Mouse (Mus musculus) hindbrain, embryonic 13.5 days (tissue): ENCODE data around the gene Lars2. TPM values are rescaled to one million over a fixed set of nuclear protein-coding genes. Genes with fewer than 3 reads are reported as not detected.

Experiments used
- ATAC-seq: fragments of 200-750 bp; cut with Nextera tagmentation; 2 replicates; pipeline ENCODE4 v1.8.0; 2017; ENCODE audit warnings: moderate TSS enrichment; ENCODE audit not compliant: low FRiP score
- H3K27ac ChIP-seq: fragments of 300-500 bp; sonication (generic); 2 replicates; pipeline ENCODE4 v1.5.1; 2015; ENCODE audit warnings: inconsistent platforms, mild to moderate bottlenecking, moderate library complexity
- H3K27me3 ChIP-seq: fragments of 300-500 bp; sonication (generic); 2 replicates; pipeline ENCODE4 v1.6.1; 2015; ENCODE audit warnings: mild to moderate bottlenecking, inconsistent platforms
- H3K36me3 ChIP-seq: fragments of 300-500 bp; sonication (generic); 2 replicates; pipeline ENCODE4 v1.6.1; 2015; ENCODE audit warnings: mild to moderate bottlenecking, inconsistent platforms
- H3K4me1 ChIP-seq: fragments of 300-500 bp; sonication (generic); replicated peaks from 2 replicates; pipeline ENCODE4 v1.6.1; 2015; ENCODE audit warnings: inconsistent platforms
- H3K4me2 ChIP-seq: fragments of 300-500 bp; sonication (generic); 2 replicates; pipeline ENCODE4 v1.6.1; 2015; ENCODE audit warnings: inconsistent platforms, mild to moderate bottlenecking, moderate library complexity
- H3K4me3 ChIP-seq: fragments of 300-500 bp; sonication (generic); 2 replicates; pipeline ENCODE4 v1.5.1; 2015; ENCODE audit warnings: mild to moderate bottlenecking, inconsistent platforms
- H3K9ac ChIP-seq: fragments of 300-500 bp; sonication (generic); 2 replicates; pipeline ENCODE4 v1.6.1; 2015; ENCODE audit warnings: mild to moderate bottlenecking, inconsistent platforms
- H3K9me3 ChIP-seq: fragments of 300-500 bp; sonication (generic); 2 replicates; pipeline ENCODE4 v1.6.1; 2016; ENCODE audit warnings: inconsistent platforms
- WGBS: fragments of 180-500 bp; shearing (Covaris S2); methylation state at CpG from one replicate; pipeline ENCODE4 v1.1.7; 2015; 5-methylcytosine and 5-hydroxymethylcytosine counted together
- polyA plus RNA-seq: library from polyadenylated mRNA; unstranded; fragments of >200 nt; fragmentation: Nextera tagmentation; extraction: Ambion mirVana; gene quantifications from 2 replicates; pipeline ENCODE4 v1.2.1, GENCODE M21; 2015

Gene Lars2
- polyA plus RNA-seq, 1 experiment from 2014 or later = 924 TPM

DNA sequence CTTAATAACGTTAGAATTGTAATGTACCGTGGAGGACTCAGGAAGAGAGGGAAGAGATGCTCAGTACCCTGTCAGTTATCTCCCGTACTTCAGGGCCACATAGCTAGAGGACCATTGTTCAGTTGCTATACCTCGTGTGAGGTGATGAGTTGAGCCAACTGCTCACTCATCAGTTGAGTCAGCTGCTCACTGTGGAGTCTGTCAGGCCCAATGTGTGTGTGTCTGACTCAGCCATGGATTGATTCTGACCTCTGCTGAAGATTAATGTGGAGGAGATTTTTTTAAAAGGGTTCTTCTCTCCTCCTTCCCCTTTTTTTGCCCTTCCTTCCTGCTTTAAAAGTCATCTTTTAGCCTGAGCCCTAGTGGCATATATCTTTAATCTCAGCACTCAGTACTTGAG, 133.8 kb downstream of the Lars2 start:
- Histone ChIP-seq H3K27ac (no peak overlapping the region), H3K4me1 (0 out of 2 replicates have a peak, but pooled peaks cover 3% of the 10 kb centered on the region), H3K4me3 (no peak overlapping the region), H3K9ac (no peak overlapping the region), H3K36me3 (peaks cover 11% of the 10 kb centered on the region), H3K4me2 (no peak overlapping the region), H3K27me3 (no peaks in the 10 kb centered on the region), H3K9me3 (no peaks in the 10 kb centered on the region)
- 92% methylated on average over 4 of the region's 4 CpGs for WGBS
- ATAC-seq = no peak

DNA sequence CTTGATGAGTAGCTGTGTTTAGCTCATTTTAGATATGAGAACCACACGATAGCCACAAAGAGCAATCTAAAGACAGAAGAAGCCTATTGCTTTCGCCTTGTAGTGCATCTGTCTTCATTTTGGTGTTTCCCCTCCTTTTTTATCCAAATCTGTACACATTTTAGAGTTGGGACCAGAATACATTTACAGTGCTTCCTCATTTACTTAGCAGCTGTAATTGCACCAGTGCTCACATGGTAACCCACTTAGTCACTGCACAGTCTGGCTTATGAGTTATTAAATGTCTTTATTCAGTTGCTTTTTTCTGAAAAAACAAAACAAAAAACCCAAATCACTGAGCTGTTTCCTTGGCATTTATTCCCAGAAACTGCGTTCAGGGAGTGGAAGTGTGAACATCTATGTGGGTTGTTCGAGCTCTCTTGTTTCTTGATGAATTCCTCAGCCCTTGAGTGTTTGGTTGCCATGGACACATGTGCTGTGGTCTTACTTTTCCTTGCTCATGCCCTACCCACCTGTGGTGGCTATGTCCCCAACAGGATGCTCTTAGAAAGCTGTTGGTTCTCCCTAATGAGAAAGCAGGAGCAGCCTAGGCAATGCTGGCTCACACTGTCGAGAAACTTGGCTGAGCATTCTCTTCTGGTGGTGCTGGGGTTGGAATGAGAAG, 136.6 kb downstream of the Lars2 start:
- H3K36me3 ChIP-seq = peaks cover 11% of the 10 kb centered on the region
- no peak overlapping the region for H3K9ac ChIP-seq
- no peak for ATAC-seq
- WGBS = 77% methylated on average over 5 of the region's 5 CpGs
- H3K27ac ChIP-seq = no peak overlapping the region
- H3K4me1 ChIP-seq = no peaks in the 10 kb centered on the region
- no peak overlapping the region for H3K4me2 ChIP-seq
- no peak overlapping the region for H3K4me3 ChIP-seq
- H3K9me3 ChIP-seq = no peaks in the 10 kb centered on the region
- H3K27me3 ChIP-seq = no peaks in the 10 kb centered on the region

DNA sequence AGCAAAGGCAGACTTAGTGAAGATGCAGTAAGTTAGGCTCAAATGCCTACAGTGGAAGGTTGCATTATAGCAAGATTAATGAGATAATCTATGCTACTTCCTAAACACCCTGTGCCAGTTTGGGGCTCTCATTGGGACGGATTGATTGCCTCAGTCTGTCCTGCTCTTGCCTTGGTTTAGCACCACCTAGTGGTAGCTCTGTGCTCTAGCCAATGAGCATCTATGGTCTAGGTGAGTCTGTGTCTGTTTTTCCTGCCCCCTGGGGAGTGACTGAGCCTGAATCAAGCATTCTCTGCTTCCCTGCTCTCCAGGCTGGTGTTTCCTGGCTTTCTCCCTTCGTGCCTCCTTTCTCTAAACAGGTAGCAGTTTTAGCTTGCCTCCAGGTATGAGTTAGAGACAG, 137.6 kb downstream of the Lars2 start:
- Histone ChIP-seq H3K4me3 (no peak overlapping the region), H3K9ac (no peak overlapping the region), H3K9me3 (no peaks in the 10 kb centered on the region), H3K36me3 (peaks cover 11% of the 10 kb centered on the region), H3K27ac (no peak overlapping the region), H3K4me1 (no peaks in the 10 kb centered on the region), H3K27me3 (no peaks in the 10 kb centered on the region), H3K4me2 (no peak overlapping the region)
- ATAC-seq = 0 out of 2 replicates have a peak, but pooled peaks have one; percentile 54
- 16% methylated on average over 2 of the region's 2 CpGs for WGBS

DNA sequence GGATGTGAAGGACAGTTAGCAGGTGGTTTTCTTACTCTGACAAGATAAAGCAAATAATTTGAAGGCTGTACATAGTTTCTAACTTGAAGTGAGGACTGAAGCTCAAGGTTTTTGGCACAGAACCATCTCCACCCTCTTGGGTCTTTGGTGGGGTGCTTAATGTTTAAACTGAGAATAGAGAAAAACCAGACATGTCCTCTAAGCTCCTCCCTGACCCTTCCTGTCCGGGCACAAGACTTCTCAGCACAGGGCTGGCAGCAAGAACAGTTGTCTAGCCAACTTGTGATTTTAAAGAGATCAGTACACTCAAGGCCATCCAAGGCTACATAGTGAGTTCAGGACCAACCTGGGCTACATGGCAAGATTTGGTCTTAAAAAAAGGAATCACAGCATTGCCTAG, 138.9 kb downstream of the Lars2 start:
- no peak for ATAC-seq
- no peaks in the 10 kb centered on the region for H3K9me3 ChIP-seq
- H3K4me1 ChIP-seq = peaks cover 9% of the 10 kb centered on the region
- no peaks in the 10 kb centered on the region for H3K27me3 ChIP-seq
- no peak overlapping the region for H3K27ac ChIP-seq
- peaks cover 6% of the 10 kb centered on the region for H3K36me3 ChIP-seq
- WGBS = 74% methylated on average over 1 of the region's 1 CpGs
- no peak overlapping the region for H3K4me3 ChIP-seq
- no peak overlapping the region for H3K9ac ChIP-seq
- H3K4me2 ChIP-seq = no peak overlapping the region

DNA sequence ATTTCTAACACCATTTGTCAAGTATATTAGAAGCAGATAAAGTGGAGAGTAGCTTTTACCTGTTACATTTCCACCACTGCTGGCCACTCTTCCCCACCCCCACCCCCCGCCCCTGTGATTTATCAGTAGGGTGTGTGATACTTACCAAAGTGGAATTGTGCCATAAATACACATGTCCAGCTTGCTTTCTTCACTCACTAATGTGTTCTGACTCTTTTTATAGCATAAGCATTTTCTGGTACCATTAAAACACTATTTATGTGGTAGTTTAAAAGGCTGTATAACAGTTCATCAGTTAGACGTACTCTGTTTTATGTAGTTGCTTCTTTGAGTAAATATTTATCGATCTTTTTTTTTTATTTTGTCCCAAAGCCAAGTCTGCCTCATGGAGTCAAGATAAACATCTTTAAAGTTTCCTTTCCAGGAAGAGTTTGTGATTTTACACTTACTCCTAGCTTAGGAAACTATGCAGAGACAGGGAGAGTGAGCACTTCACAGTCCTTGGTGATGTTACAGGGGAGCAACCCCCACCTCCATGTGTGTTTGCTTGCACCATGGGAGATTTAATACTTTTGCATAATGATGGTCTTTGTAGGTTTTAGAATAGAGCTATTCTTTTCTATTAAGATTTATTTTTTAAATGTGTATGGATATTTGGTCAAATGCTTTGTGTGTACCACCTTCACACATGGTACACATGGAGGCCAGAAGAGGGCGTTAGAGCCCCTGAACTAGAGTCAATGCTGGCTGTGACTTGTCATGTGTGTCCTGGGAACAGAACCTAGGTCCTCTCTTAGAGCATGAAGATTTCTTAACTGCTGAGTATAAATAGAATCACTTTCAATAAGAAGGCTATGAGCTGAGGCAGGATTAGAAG, 139.8 kb downstream of the Lars2 start:
- 86% methylated on average over 4 of the region's 4 CpGs for WGBS
- H3K9me3 ChIP-seq = no peaks in the 10 kb centered on the region
- no peak for ATAC-seq
- no peak overlapping the region for H3K27ac ChIP-seq
- H3K36me3 ChIP-seq = peaks cover 12% of the 10 kb centered on the region
- H3K4me3 ChIP-seq = no peak overlapping the region
- no peak overlapping the region for H3K4me2 ChIP-seq
- H3K4me1 ChIP-seq = peaks cover 9% of the 10 kb centered on the region
- H3K27me3 ChIP-seq = no peaks in the 10 kb centered on the region
- H3K9ac ChIP-seq = no peak overlapping the region

DNA sequence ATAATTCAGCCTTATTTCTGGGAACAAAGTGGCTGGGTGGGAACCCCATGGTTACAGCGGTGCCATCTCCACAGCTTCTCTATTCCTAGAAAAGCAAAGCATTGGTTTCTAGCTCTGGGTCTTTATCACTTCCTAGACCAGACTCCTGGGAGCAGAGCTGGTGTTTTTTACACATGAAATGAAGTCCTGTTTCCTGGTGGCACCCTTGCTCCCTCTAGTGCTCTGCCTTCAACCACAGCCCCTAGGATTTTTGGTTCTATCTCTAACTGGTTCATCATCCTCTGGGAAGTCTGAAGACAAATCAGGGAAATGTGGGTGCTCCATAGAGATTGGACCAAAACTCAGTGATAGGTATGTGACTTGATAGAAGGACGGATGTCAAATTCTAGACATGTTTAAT, 140.7 kb downstream of the Lars2 start:
- no peak for ATAC-seq
- Histone ChIP-seq H3K4me1 (peaks cover 9% of the 10 kb centered on the region), H3K27ac (no peak overlapping the region), H3K36me3 (peaks cover 19% of the 10 kb centered on the region), H3K9ac (no peak overlapping the region), H3K4me3 (no peak overlapping the region), H3K4me2 (no peak overlapping the region), H3K9me3 (no peaks in the 10 kb centered on the region), H3K27me3 (no peaks in the 10 kb centered on the region)
- WGBS = 90% methylated on average over 2 of the region's 2 CpGs

DNA sequence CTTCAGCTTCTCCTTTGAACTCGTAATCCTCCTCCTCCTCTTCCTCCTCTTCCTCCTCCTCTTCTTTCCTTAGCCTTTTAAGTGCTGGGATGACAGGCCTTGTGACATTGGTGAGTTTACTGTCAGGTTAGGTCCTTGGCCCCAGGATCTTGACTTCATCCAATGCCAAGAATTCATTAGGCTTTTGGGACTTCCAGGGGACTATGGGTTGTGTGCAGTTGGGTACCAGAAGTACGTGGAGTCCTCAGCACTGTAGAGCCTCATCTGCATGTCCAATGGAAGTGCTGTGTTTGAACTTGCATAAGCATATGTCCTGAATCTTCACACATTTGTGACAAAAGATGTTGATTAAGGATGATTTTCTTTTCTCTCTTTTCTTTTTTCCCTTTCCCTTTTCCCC, 142.3 kb downstream of the Lars2 start:
- no peak overlapping the region for H3K27ac ChIP-seq
- H3K4me3 ChIP-seq = no peak overlapping the region
- peaks cover 9% of the 10 kb centered on the region for H3K4me1 ChIP-seq
- no peak overlapping the region for H3K4me2 ChIP-seq
- H3K27me3 ChIP-seq = no peaks in the 10 kb centered on the region
- no peak overlapping the region for H3K9ac ChIP-seq
- WGBS = 88% methylated on average over 2 of the region's 2 CpGs
- no peaks in the 10 kb centered on the region for H3K9me3 ChIP-seq
- ATAC-seq = no peak
- peaks cover 13% of the 10 kb centered on the region for H3K36me3 ChIP-seq

DNA sequence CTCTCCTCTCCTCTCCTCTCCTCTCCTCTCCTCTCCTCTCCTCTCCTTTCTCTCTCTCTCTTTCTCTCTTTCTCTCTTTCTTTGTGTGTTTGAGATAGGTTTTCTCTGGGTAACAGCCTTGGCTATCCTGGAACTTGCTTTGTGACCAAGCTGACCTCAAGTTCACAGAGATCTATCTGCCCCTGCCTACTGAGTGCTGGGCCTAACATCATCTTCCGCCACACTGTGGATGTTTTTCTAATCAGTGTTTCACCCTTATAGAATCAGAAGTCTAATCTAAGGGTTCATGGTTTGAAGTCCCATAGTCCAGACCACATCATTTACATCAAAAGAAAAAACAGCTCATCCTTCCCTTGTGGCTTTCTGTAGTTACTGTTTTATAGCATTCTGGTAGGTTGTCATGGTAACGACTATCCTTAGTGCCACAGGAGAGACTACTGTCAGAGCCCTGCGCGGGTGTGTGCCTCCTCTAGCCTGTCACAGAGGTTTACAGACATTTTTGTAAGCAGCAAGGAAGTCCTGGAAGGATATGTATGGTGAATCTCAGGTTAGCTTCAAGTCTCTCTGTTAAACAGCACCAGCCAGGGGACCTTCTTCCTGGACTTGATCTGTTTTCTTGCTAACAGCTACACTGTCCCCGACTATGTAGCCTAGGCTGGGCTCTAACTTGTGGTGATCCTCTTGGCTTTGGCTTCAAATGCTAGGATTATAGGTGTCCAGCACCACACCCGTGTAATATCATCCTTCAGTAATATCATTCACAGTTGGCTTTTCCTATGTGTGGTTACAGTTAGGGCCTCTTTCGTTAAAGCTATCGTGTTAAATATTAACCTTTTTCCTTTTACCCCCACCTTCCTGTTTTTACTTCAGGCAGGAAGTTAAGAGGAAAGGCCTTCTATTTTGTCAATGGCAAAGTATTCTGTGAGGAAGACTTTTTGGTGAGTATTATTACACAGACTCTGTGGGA, 143.2 kb downstream of the Lars2 start:
- ATAC-seq = no peak; the same call in 1 of the 2 replicates
- peaks cover 9% of the 10 kb centered on the region for H3K4me1 ChIP-seq
- 71% methylated on average over 8 of the region's 8 CpGs for WGBS
- H3K4me3 ChIP-seq = no peak overlapping the region
- H3K9ac ChIP-seq = no peak overlapping the region
- H3K27ac ChIP-seq = 0 out of 2 replicates have a peak overlapping the region, but pooled peaks have one; percentile 13
- no peaks in the 10 kb centered on the region for H3K27me3 ChIP-seq
- no peaks in the 10 kb centered on the region for H3K9me3 ChIP-seq
- peaks cover 13% of the 10 kb centered on the region for H3K36me3 ChIP-seq
- no peak overlapping the region for H3K4me2 ChIP-seq

DNA sequence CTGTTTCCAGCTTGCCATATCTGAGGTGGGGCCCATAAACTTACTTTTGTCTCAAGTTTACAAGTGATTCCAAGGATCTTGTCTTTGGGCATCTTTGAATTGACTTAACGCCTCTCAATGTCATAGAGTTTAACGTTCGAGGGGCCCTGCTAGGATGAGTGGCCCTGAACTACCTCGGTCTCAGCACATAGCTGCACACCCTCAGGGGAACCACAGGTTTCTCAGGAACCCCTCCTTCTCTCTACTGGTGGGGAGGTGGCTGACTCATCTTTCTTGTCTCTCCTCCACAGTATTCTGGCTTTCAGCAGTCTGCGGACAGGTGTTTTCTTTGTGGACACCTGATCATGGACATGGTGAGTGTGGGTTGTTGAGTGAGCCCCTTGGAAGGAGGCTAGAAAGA, 144.2 kb downstream of the Lars2 start:
- ATAC-seq = no peak
- no peak overlapping the region for H3K9ac ChIP-seq
- no peak overlapping the region for H3K4me2 ChIP-seq
- H3K4me3 ChIP-seq = no peak overlapping the region
- no peaks in the 10 kb centered on the region for H3K9me3 ChIP-seq
- H3K4me1 ChIP-seq = peaks cover 9% of the 10 kb centered on the region
- peaks cover 13% of the 10 kb centered on the region for H3K36me3 ChIP-seq
- 91% methylated on average over 5 of the region's 5 CpGs for WGBS
- H3K27ac ChIP-seq = no peak overlapping the region
- H3K27me3 ChIP-seq = no peaks in the 10 kb centered on the region

Other genes with a start within 250 kb of the Lars2 start
- 0.62 and 0.93 TPM in 2 replicates for gene Clec3b, start 216.0 kb upstream of the Lars2 start, polyA plus RNA-seq
- 0.09 and 0.16 TPM in 2 replicates for gene Cdcp1, start 150.9 kb upstream of the Lars2 start, polyA plus RNA-seq
- gene Tmem158, start 106.2 kb upstream of the Lars2 start, polyA plus RNA-seq = 22.0 and 24.5 TPM in 2 replicates
- 17.3 and 18.1 TPM in 2 replicates for gene Limd1, start 111.8 kb downstream of the Lars2 start, polyA plus RNA-seq
- 50.4 and 52.4 TPM in 2 replicates for gene Sacm1l, start 162.8 kb downstream of the Lars2 start, polyA plus RNA-seq